In genomic region chr16:97293273-97293672, GRCm38 (mm10) we compare ENCODE assay signal across 8 mouse cellular contexts.
DNase-seq lines count a peak whose midpoint lies in the region; ATAC-seq and TF ChIP-seq lines count a peak whose summit lies in the region.

No protein-coding gene starts in this region.

- H3K4me3 ChIP-seq in E14TG2a.4 (replicated peaks; ENCODE audit: low read length), result peak overlapping the region; percentile 29
- peak overlapping the region; percentile 44 for H3K4me3 ChIP-seq in forebrain, embryonic 10.5 days
- no peak overlapping the region for H3K4me3 ChIP-seq in heart, embryonic 16.5 days (ENCODE audit: low read length)
- H3K4me3 ChIP-seq in liver, embryonic 14.5 days (ENCODE audit: insufficient read depth in 1 of 2, low read depth in 2 of 2, low read length in 2 of 2), result no peak overlapping the region
- H3K4me3 ChIP-seq in neural tube, embryonic 12.5 days, result peak overlapping the region; percentile 16; the same call in 1 of the 2 replicates
- H3K4me3 ChIP-seq in testis, adult 2 months (ENCODE audit: control insufficient read depth, low read depth, low read length), result no peak overlapping the region

- no peak for TF ChIP-seq POLR2A in brain, embryonic 14.5 days (IDR thresholded peaks at IDR 0.05; ENCODE audit: borderline replicate concordance, extremely low read depth, insufficient read depth, insufficient read length, poor library complexity, severe bottlenecking)
- no peak for TF ChIP-seq POLR2A in testis, adult 2 months (IDR thresholded peaks at IDR 0.05; ENCODE audit: control insufficient read depth, low read depth, low read length)

- TF ChIP-seq CTCF in E14TG2a.4 (conservative IDR thresholded peaks at IDR 0.05; ENCODE audit: low read length), result peak; percentile 90
- peak; percentile 94 for TF ChIP-seq CTCF in brain, embryonic 14.5 days (IDR thresholded peaks at IDR 0.05; ENCODE audit: borderline replicate concordance, extremely low read depth, insufficient read depth, insufficient read length)
- peak; percentile 79 for TF ChIP-seq CTCF in liver, embryonic 14.5 days (IDR thresholded peaks at IDR 0.05; ENCODE audit: low read depth)
- peak; percentile 59; the same call in 1 of the 2 replicates for TF ChIP-seq CTCF in testis, adult 2 months (IDR thresholded peaks at IDR 0.05; ENCODE audit: control insufficient read depth, insufficient read depth, insufficient replicate concordance, low read depth, low read length)

- H3K27me3 ChIP-seq in E14TG2a.4 (ENCODE audit: insufficient read depth, low read length), result no peaks in the 10 kb centered on the region; the same call in 1 of the 2 replicates
- H3K27me3 ChIP-seq in forebrain, embryonic 10.5 days (ENCODE audit: poor library complexity, severe bottlenecking), result no peaks in the 10 kb centered on the region; the same call in 1 of the 2 replicates
- H3K27me3 ChIP-seq in heart, embryonic 16.5 days (ENCODE audit: control insufficient read depth, insufficient read depth, low read length), result no peaks in the 10 kb centered on the region
- no peaks in the 10 kb centered on the region for H3K27me3 ChIP-seq in liver, embryonic 14.5 days (ENCODE audit: control insufficient read depth, insufficient read depth, low read length)
- H3K27me3 ChIP-seq in neural tube, embryonic 12.5 days (replicated peaks), result no peaks in the 10 kb centered on the region
- H3K27me3 ChIP-seq in testis, adult 2 months (ENCODE audit: control insufficient read depth, insufficient read depth, low read length), result no peaks in the 10 kb centered on the region

- ATAC-seq in heart, embryonic 16.5 days (replicated peaks; ENCODE audit: extremely low read depth, insufficient read depth, low FRiP score), result no peak
- no peak for ATAC-seq in liver, embryonic 14.5 days (ENCODE audit: insufficient read depth)
- ATAC-seq in neural tube, embryonic 12.5 days (ENCODE audit: low FRiP score, low read depth), result peak; percentile 90

- peaks cover 25% of the 10 kb centered on the region for H3K4me1 ChIP-seq in E14TG2a.4 (replicated peaks; ENCODE audit: low read depth, low read length)
- H3K4me1 ChIP-seq in forebrain, embryonic 10.5 days, result peaks cover 22% of the 10 kb centered on the region
- peaks cover 3% of the 10 kb centered on the region; the same call in 1 of the 2 replicates for H3K4me1 ChIP-seq in heart, embryonic 16.5 days (ENCODE audit: control insufficient read depth, insufficient read depth, low read length)
- H3K4me1 ChIP-seq in liver, embryonic 14.5 days (replicated peaks; ENCODE audit: control insufficient read depth in 2 of 2, insufficient read depth in 2 of 2, low read length in 1 of 2), result peaks cover 0 to 2% of the 10 kb centered on the region in 2 experiments; a peak in 1 of 4 replicates
- peaks cover 16% of the 10 kb centered on the region for H3K4me1 ChIP-seq in neural tube, embryonic 12.5 days
- H3K4me1 ChIP-seq in testis, adult 2 months (ENCODE audit: control insufficient read depth, insufficient read depth, low read length), result no peaks in the 10 kb centered on the region

- H3K9ac ChIP-seq in heart, embryonic 16.5 days (ENCODE audit: low read length), result no peak overlapping the region
- no peak overlapping the region for H3K9ac ChIP-seq in liver, embryonic 14.5 days (replicated peaks)
- H3K9ac ChIP-seq in neural tube, embryonic 12.5 days, result no peak overlapping the region

- H3K27ac ChIP-seq in forebrain, embryonic 10.5 days, result peak overlapping the region; percentile 73
- H3K27ac ChIP-seq in heart, embryonic 16.5 days (ENCODE audit: low read length), result no peak overlapping the region
- H3K27ac ChIP-seq in liver, embryonic 14.5 days, result no peak overlapping the region
- peak overlapping the region; percentile 66 for H3K27ac ChIP-seq in neural tube, embryonic 12.5 days
- H3K27ac ChIP-seq in testis, adult 2 months (ENCODE audit: control insufficient read depth, insufficient read depth, low read depth, low read length), result no peak overlapping the region

- WGBS in forebrain, embryonic 10.5 days, result 10% methylated on average over 4 of the region's 4 CpGs
- WGBS in heart, embryonic 16.5 days, result 6% methylated on average over 4 of the region's 4 CpGs
- 0% methylated on average over 4 of the region's 4 CpGs for WGBS in liver, embryonic 14.5 days (ENCODE audit: insufficient replicate concordance)
- 3% methylated on average over 4 of the region's 4 CpGs for WGBS in neural tube, embryonic 12.5 days

- TF ChIP-seq EP300 in liver, embryonic 14.5 days (IDR thresholded peaks at IDR 0.05; ENCODE audit: low read depth), result no peak

- H3K9me3 ChIP-seq in E14TG2a.4 (ENCODE audit: low read length), result no peaks in the 10 kb centered on the region
- no peaks in the 10 kb centered on the region for H3K9me3 ChIP-seq in forebrain, embryonic 10.5 days
- H3K9me3 ChIP-seq in heart, embryonic 16.5 days (replicated peaks; ENCODE audit: control insufficient read depth, low read length), result no peaks in the 10 kb centered on the region
- no peaks in the 10 kb centered on the region for H3K9me3 ChIP-seq in liver, embryonic 14.5 days (ENCODE audit: control insufficient read depth, low read length)
- no peaks in the 10 kb centered on the region for H3K9me3 ChIP-seq in neural tube, embryonic 12.5 days

- peak; percentile 95 for DNase-seq in brain, embryonic 14.5 days (ENCODE audit: low read depth)
- peak; percentile 79 for DNase-seq in forebrain, embryonic 10.5 days (ENCODE audit: extremely low spot score, low spot score)
- peak; percentile 78 for DNase-seq in kidney, postnatal 14 days
- DNase-seq in liver, embryonic 14.5 days (ENCODE audit: low read depth in 3 of 3, low spot score in 3 of 3), result peak; percentile 12 to 27 (median 24)

- H3K36me3 ChIP-seq in E14TG2a.4 (ENCODE audit: insufficient read depth, low read length), result no peaks in the 10 kb centered on the region
- H3K36me3 ChIP-seq in forebrain, embryonic 10.5 days (replicated peaks), result no peaks in the 10 kb centered on the region
- H3K36me3 ChIP-seq in heart, embryonic 16.5 days (ENCODE audit: control insufficient read depth, insufficient read depth), result no peaks in the 10 kb centered on the region
- no peaks in the 10 kb centered on the region for H3K36me3 ChIP-seq in liver, embryonic 14.5 days (replicated peaks; ENCODE audit: control insufficient read depth, insufficient read depth, low read depth)
- no peaks in the 10 kb centered on the region for H3K36me3 ChIP-seq in neural tube, embryonic 12.5 days
- H3K36me3 ChIP-seq in testis, adult 2 months (ENCODE audit: control insufficient read depth, insufficient read depth, low read length), result no peaks in the 10 kb centered on the region

- H3K4me2 ChIP-seq in heart, embryonic 16.5 days (ENCODE audit: low read depth, low read length), result peak overlapping the region; percentile 16; the same call in 1 of the 2 replicates
- H3K4me2 ChIP-seq in liver, embryonic 14.5 days (ENCODE audit: low read depth), result no peak overlapping the region
- H3K4me2 ChIP-seq in neural tube, embryonic 12.5 days (replicated peaks), result peak overlapping the region; percentile 54

Comparison
In these comparisons a context has a peak if more than half of its experiments do, and no peak if none do; other contexts are left out.
1. H3K4me3 ChIP-seq: peak in E14TG2a.4 (single experiment), forebrain, embryonic 10.5 days (single experiment) and neural tube, embryonic 12.5 days (single experiment); none in heart, embryonic 16.5 days (single experiment), liver, embryonic 14.5 days (0 of 2) and testis, adult 2 months (single experiment).
2. DNase-seq: peak in every context shown above with its lines; median percentile 95 in brain, embryonic 14.5 days; 79 in forebrain, embryonic 10.5 days; 78 in kidney, postnatal 14 days; 24 in liver, embryonic 14.5 days.
3. H3K27ac ChIP-seq: peak in forebrain, embryonic 10.5 days (single experiment) and neural tube, embryonic 12.5 days (single experiment); none in heart, embryonic 16.5 days (single experiment), liver, embryonic 14.5 days (single experiment) and testis, adult 2 months (single experiment).
4. Peak in every context shown above with its lines, with median percentiles within 50 percentile points of each other: CTCF ChIP-seq.